Mouse (Mus musculus): Measurements from ENCODE around the gene Mag.
"Not testable (repeated sequence)": the region's sequence is repeated elsewhere in the genome, so short reads cannot be mapped to it uniquely, and the experiment has no call there.

Mag gene

GRCm38 (mm10) chr7:30942365-30942764, 27.7 kb upstream of the Mag start:
- DNase-seq (ENCODE audit: low read depth in 1 of 2, low spot score in 2 of 2) = not testable (repeated sequence)

- DNase-seq (ENCODE audit: low read depth in 1 of 2, low spot score in 2 of 2) = not testable (repeated sequence)
Measured at GRCm38 (mm10) chr7:30940070-30940469, 25.4 kb upstream of the Mag start.

GRCm38 (mm10) chr7:30935422-30936099, 20.9 kb upstream of the Mag start:
- peak; percentile 36 to 52 for DNase-seq (ENCODE audit: low read depth in 1 of 2, low spot score in 2 of 2)

GRCm38 (mm10) chr7:30924581-30924980, 9.9 kb upstream of the Mag start, which contains the start of gene Hamp2:
Gene Hamp2 (minus strand): TSS chr7:30924681.
- not testable (repeated sequence) for DNase-seq (ENCODE audit: low read depth in 1 of 2, low spot score in 2 of 2)

DNA sequence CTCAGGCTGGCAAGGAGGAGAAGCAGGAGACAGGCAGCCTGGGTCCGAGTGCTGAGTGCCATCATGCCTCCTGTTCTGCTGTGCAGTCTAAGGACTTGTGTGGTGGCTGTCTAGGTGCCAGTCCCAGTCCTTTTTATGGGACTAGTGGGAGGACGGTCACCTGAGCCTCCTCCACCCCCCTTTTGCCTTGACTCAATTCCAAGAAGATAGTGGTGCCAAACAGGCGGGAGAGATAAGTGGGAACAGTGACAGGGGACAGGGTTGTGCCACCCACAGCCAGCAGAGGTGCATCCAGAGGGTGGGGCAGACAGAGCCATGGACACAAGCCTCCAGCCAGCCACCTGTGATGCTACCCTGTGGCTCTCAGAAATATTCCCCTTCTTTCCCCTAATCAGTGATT, 9.4 kb upstream of the Mag start:
- DNase-seq (ENCODE audit: low read depth in 1 of 2, low spot score in 2 of 2) = no peak

DNA sequence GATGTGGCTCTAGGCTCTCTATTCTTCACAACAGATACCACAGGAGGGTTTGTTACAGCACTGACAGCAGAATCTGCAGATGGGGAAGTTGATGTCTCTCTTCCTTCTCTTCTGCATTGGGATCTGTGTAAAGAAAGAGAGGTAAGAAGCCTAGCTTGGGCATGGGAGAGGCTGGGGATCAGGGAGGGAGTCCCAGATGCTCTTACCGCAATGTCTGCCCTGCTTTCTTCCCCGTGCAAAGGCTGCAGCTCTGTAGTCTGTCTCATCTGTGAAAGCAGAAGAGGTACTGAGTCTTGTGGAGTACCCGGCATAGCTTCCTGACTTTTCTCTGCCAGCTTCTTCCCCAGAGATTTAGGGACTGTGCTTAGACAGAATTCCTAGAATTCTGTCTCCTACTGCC, 7.8 kb upstream of the Mag start:
- DNase-seq (ENCODE audit: low read depth in 1 of 2, low spot score in 2 of 2) = not testable (repeated sequence)

GRCm38 (mm10) chr7:30920217-30920616, 5.5 kb upstream of the Mag start:
- no peak for DNase-seq (ENCODE audit: low read depth in 1 of 2, low spot score in 2 of 2)

- DNase-seq (ENCODE audit: low read depth in 1 of 2, low spot score in 2 of 2) = no peak
Measured at GRCm38 (mm10) chr7:30917219-30917618, 2.5 kb upstream of the Mag start.

DNA sequence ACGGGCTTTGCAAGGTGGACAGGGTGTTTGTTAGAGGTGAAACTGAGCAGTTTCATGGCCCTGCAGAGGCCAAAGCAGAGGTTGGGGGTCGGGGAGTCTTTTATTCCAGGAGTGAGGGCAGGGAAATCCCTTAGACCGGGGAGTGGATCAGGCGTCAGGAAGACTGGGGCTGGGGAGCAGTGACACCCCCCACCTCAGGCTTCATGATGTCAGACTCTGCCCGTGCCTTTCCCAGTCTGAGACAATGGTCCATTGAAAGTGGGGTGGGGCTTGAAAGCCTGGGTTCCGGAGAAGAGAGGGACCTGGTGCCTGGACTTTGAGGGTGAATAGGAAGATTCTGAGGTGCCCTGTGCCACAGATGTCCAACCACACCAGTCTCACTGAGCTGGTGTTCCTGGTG, 2.0 kb upstream of the Mag start:
- no peak for DNase-seq (ENCODE audit: low read depth in 1 of 2, low spot score in 2 of 2)

- DNase-seq (ENCODE audit: low read depth in 1 of 2, low spot score in 2 of 2) = no peak
Measured at GRCm38 (mm10) chr7:30909773-30910172, 4.9 kb downstream of the Mag start.

DNA sequence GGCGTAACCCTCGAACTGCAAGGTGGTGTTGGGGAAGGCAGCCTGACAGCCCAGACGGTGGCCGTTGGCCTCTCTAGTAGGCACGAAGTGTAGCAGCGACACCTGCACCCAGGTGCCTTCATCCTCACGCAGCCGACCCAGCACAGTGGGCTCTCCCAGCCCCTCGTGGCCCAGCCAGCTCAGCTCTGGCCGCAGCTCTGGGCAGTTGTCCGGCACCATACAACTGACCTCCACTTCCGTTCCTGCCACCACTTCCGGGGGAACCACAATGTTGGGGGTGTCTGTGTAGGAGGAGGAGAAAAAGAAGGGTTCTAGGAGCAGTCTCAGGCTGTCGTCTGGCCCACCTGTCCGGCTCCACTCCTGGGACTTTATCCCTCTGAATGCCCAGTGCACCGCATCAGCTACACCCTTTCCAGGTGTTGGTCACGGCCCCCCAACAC, 5.7 kb downstream of the Mag start:
- DNase-seq (ENCODE audit: low read depth in 1 of 2, low spot score in 2 of 2) = no peak

DNA sequence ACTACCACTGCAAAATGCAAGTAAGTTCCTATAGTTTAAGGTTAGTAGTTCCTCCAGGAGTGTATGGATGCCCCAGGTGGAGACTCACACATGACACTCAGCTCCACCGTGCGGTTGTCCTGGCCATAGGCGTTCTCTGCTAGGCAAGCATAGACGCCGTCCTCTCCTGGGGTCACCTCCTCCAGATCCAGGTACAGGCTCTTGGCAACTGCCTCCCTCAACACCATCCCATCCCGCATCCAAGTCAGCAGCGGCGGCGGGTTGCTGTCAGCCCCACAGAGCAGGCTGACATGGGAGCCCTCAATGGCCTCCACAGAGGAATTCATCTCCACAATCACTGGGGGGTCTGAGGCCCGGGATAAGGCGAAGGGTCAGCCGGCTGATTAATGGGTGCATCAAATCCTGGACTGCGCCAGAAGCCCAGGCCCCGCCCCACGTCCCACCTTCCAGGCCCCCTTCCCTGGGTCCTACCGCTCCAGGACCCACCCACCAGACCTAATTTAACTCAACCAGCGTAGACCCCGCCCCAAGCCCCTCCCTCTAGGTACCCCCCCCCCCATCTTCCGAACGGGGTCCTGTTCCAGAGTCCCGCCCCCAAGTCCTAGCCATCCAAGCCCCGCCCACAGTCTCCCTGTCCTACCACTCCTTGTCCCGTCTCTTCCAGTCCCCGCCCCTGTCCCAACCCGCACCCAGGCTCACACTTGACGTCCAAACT, 6.2 kb downstream of the Mag start:
- DNase-seq (ENCODE audit: low read depth in 1 of 2, low spot score in 2 of 2) = no peak

- no peak for DNase-seq (ENCODE audit: low read depth in 1 of 2, low spot score in 2 of 2)
Measured at GRCm38 (mm10) chr7:30904042-30904441, 10.6 kb downstream of the Mag start.

GRCm38 (mm10) chr7:30895217-30895616, 19.5 kb downstream of the Mag start:
- no peak for DNase-seq (ENCODE audit: low read depth in 1 of 2, low spot score in 2 of 2)

DNA sequence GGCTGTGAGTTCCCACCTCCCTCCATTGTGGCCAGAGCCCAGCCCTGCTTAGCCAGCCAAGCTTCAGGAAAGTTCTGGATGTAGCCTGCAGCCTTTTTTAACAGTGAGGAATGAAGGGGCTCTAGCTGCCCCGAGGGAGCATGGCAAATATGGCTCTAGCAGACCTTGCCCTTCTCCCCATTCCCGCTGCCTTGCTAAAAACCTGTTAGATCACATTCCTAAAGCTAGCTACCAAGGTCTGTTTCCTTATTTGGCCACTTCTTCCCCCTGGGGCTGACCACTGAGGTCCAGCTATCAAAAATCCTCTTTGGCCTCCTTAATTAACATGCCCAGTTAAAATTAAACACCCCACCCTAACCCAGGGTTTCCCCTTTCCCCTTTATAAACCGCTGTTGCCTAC, 22.2 kb downstream of the Mag start:
- DNase-seq (ENCODE audit: low read depth in 1 of 2, low spot score in 2 of 2) = no peak

- no peak for DNase-seq (ENCODE audit: low read depth in 1 of 2, low spot score in 2 of 2)
Measured at GRCm38 (mm10) chr7:30891746-30892145, 22.9 kb downstream of the Mag start.

DNA sequence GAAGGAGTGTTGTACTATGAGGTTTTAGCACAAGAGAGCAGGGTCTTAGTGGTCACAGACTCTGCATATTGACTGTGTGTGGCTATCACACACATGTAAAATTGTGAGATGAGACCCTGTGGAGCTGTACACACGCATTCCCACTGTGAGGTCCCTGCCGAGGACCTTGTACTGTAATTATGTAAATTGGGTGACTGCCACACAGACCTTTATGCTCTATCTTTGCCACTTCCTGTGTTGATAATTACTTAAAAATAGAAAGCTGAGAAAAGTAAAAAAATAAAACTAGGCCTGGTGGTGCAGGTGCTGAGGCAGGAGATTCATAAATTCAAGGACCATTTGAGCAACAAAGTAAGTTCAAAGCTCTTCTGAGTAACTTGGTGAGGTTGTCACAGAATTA, 24.0 kb downstream of the Mag start:
- no peak for DNase-seq (ENCODE audit: low read depth in 1 of 2, low spot score in 2 of 2)

DNA sequence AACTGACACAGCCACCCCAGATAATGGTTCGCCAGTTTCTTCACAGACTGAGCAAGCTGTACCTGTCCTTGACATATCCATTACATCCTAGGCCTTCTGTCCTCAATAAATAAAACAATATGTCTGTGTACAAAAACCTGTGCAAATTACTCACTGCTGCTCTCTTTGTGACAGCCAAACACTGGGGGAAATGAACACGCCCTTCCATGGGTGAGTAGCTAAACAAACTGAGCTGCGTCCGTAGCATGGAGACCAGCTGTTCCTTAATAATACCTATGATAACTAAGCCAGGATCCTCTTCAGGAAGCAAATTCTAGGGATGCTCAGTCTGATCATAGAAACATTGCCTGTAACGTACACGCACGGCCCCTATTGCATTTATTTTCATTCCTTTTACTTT, 25.9 kb downstream of the Mag start:
- DNase-seq (ENCODE audit: low read depth in 1 of 2, low spot score in 2 of 2) = no peak

- no peak for DNase-seq (ENCODE audit: low read depth in 1 of 2, low spot score in 2 of 2)
Measured at GRCm38 (mm10) chr7:30887568-30888188, 27.0 kb downstream of the Mag start.

DNA sequence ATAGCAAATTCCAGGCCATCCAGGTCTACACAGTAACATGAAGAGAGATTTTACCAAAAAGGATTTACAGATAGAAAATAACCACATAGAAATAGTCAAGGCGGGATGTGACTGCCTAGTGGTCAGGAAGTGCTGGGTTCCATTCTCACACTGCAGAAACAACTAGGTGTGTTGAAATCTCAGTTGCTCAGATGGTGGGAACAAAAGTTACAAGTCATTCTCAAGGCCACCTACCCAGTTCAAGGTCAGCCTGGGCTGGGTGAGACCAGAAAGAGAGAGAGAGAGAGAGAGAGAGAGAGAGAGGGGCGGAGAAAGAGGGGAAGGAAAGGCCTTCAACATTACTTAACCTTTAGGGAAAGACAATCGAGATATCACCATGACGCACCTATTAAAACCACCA, 27.8 kb downstream of the Mag start:
- no peak for DNase-seq (ENCODE audit: low read depth in 1 of 2, low spot score in 2 of 2)

GRCm38 (mm10) chr7:30884047-30884446, 30.6 kb downstream of the Mag start:
- DNase-seq (ENCODE audit: low read depth in 1 of 2, low spot score in 2 of 2) = no peak

DNA sequence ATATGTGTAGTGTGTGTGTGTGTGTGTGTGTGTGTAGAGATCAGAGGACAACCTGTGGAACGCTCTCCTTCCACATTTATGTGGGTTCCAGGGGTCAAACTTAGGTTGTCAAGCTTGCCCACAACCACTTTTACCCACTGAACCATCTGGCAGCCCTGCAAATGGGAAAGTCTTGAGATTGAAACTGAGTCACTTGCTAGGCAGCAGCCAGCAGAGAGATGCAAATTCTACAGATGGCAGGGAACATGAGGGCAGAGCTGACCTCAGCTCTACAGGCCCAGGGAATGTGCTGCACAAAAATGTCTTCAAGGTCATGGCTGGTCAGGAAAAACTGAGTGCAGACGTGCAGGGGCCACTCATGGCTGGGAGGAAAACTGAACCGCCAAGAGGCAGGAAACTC, 33.3 kb downstream of the Mag start:
- DNase-seq (ENCODE audit: low read depth in 1 of 2, low spot score in 2 of 2) = no peak

All from monocyte, adult 2 months (primary cell).